Mouse (Mus musculus) layer of hippocampus, postnatal 10 days (tissue): Measurements from ENCODE around the gene Arl10. TPM values are rescaled to one million over a fixed set of nuclear protein-coding genes. Genes with fewer than 3 reads are reported as not detected.
A peak's percentile ranks its signal among the peaks of the same experiment; 100 is the strongest.
"Not testable (repeated sequence)": the region's sequence is repeated elsewhere in the genome, so short reads cannot be mapped to it uniquely, and the experiment has no call there.

ENCODE experiments used
- DNase-seq, 2 experiments: peaks; one replicate each; pipeline ENCODE4 v3.0.0; 2021; ENCODE audit warnings: low spot score in 2 of 2
- microRNA-seq, 2 experiments: library from miRNA; unstranded; fragments of <30 nt; microRNA quantifications; one replicate each; pipeline ENCODE4 v1.2.0; 2021
- total RNA-seq, 2 experiments: library from RNA; stranded (reverse); gene quantifications; 2 replicates each; pipeline ENCODE4 v1.2.3; 2021

The Arl10 gene
- total RNA-seq, 2 experiments from 2014 or later, result 49.6 to 49.9 TPM

- DNase-seq, result peak; percentile 90 to 95
Observed at GRCm38 (mm10) chr13:54610972-54611754, 36.3 kb downstream of the Arl10 start, which contains the start of gene Cltb. TSS of gene Cltb (minus strand) at chr13:54611344.

DNA sequence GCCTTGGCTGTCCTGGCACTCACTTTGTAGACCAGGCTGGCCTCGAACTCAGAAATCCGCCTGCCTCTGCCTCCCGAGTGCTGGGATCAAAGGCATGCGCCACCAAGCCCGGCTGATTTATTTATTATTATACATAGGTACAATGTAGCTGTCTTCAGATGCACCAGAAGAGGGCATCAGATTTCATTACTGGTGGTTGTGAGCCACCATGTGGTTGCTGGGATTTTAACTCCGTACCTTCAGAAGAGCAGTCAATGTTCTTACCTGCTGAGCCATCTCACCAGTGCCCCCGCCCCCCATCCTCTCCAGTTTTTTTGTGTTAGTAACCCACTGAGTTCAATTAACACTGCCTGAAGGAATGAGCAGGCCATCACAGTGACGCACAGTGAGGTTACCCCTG lies 38.3 kb downstream of the Arl10 start:
- DNase-seq, result not testable (repeated sequence)

- no peak for DNase-seq
Observed at GRCm38 (mm10) chr13:54616307-54616706, 41.5 kb downstream of the Arl10 start.

GRCm38 (mm10) chr13:54616998-54617397 lies 42.2 kb downstream of the Arl10 start:
- DNase-seq, result no peak

DNA sequence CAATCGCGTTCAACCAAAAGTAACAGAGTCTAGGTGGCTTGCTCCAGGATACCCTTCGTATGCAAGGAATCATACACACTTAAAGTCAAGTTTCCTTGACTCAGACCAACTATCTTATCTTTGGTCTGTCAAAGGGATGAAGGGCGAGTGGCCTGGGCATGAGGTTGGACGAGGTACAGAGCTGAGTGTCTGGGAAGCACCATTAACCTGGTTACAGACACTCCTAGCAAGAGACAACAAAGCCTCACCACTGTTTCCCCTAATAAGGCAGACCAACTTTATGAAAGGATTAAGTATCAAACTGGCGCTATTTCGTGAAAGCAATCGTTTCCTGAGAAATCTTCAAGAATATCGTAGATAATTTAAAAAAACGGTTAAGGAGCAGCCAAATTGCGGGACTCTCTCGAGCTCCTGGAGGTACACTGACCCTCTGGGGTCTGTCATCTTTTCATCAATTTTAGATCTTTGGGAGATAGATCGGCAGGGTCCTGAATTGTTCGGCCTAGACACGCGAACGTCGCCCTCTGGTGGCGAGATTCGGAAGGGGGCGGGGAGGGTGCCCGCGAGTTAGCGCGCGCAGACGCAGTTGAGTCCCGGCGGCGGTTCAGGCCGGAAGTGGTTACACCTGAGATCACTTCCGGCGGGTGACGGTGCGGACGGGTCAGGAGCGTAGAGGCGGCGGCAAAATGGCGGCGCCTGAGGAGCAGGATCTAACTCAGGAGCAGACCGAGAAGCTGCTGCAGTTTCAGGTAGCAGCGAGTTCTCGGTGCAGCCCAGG lies 46.5 kb downstream of the Arl10 start, which contains the start of gene Faf2:
Gene Faf2 (plus strand): TSS at position 630 of the 778 bp plus-strand sequence.
- peak; percentile 100 for DNase-seq

- DNase-seq, result no peak
Observed at GRCm38 (mm10) chr13:54621960-54622521, 47.2 kb downstream of the Arl10 start.

GRCm38 (mm10) chr13:54629128-54629527 lies 54.3 kb downstream of the Arl10 start:
- DNase-seq, result no peak

Small RNA genes within 50 kb of the gene (microRNA-seq; reads per million reads assigned to microRNA genes)
- gene Gm24195, result 0 reads per million in 2 experiments

Other genes with a start within 250 kb of the Arl10 start
- 100 to 1,000 TPM; 686 to 743 TPM for gene Cplx2, start 203.7 kb upstream of the Arl10 start, total RNA-seq
- gene Thoc3, start 106.2 kb upstream of the Arl10 start, total RNA-seq, result 10 to 100 TPM; 44.7 TPM
- 10 to 100 TPM; 20.5 to 20.7 TPM for gene Simc1, start 71.2 kb upstream of the Arl10 start, total RNA-seq
- 100 to 1,000 TPM; 165 to 183 TPM for gene 4833439L19Rik, start 9.6 kb upstream of the Arl10 start, total RNA-seq
- gene Nop16, start 15.1 kb downstream of the Arl10 start, total RNA-seq, result 10 to 100 TPM; 34.2 to 36.6 TPM
- 100 to 1,000 TPM; 168 to 177 TPM for gene Higd2a, start 15.2 kb downstream of the Arl10 start, total RNA-seq
- 100 to 1,000 TPM; 308 to 332 TPM for gene Cltb, start 36.3 kb downstream of the Arl10 start, total RNA-seq
- gene Faf2, start 46.8 kb downstream of the Arl10 start, total RNA-seq, result 10 to 100 TPM; 48.3 to 52.7 TPM
- 100 to 1,000 TPM in 1 of 2 experiments, 10 to 100 TPM in 1; 95.0 to 114 TPM for gene Rnf44, start 118.9 kb downstream of the Arl10 start, total RNA-seq
- gene Cdhr2, start 126.4 kb downstream of the Arl10 start, total RNA-seq, result under 1 TPM; 0.16 to 0.20 TPM
- 100 to 1,000 TPM; 204 TPM for gene Gprin1, start 174.9 kb downstream of the Arl10 start, total RNA-seq
- gene Sncb, start 191.6 kb downstream of the Arl10 start, total RNA-seq, result 100 to 1,000 TPM; 503 to 525 TPM
- not detected for gene Eif4e1b, start 209.0 kb downstream of the Arl10 start, total RNA-seq
- gene Tspan17, start 214.4 kb downstream of the Arl10 start, total RNA-seq, result 10 to 100 TPM; 85.6 to 92.1 TPM